ENCODE assay signal across 10 mouse cellular contexts in genomic region chr11:87751491-87751966, GRCm38 (mm10). TPM values are rescaled to one million over a fixed set of nuclear protein-coding genes. Genes with fewer than 3 reads are reported as not detected.
DNase-seq lines count a peak whose midpoint lies in the region; ATAC-seq lines count a peak whose summit lies in the region.
"Had no signal": no experiment of that assay in that cellular context is flagged by ENCODE, and none has a peak within 500 bp of the region (broad histone marks: within the 10 kb centered on the region; RNA-seq: fewer than 3 reads in every experiment).

No protein-coding gene starts in this region.

- H3K4me1 ChIP-seq in limb, embryonic 15.5 days = peaks cover 7% of the 10 kb centered on the region; the same call in 1 of the 2 replicates
- H3K4me1 ChIP-seq: neural tube, embryonic 13.5 days had no signal

- H3K36me3 ChIP-seq in limb, embryonic 15.5 days = no peaks in the 10 kb centered on the region
- H3K36me3 ChIP-seq: neural tube, embryonic 13.5 days had no signal

- no peaks in the 10 kb centered on the region for H3K9me3 ChIP-seq in limb, embryonic 15.5 days
- H3K9me3 ChIP-seq: neural tube, embryonic 13.5 days had no signal

- ATAC-seq in limb, embryonic 15.5 days (ENCODE audit: insufficient number of reproducible peaks, low FRiP score, low TSS enrichment, low read depth) = no peak
- ATAC-seq: forebrain, embryonic 16.5 days had no signal

- H3K4me2 ChIP-seq in limb, embryonic 15.5 days = no peak overlapping the region
- H3K4me2 ChIP-seq: neural tube, embryonic 13.5 days had no signal

- WGBS in limb, embryonic 15.5 days = 62% methylated on average over 4 of the region's 4 CpGs

- intact Hi-C loops in left cerebral cortex, postnatal 14 days (cut with DNase I) = no loop called here

- 0 out of 2 replicates have a peak overlapping the region, but pooled peaks have one; percentile 2 for H3K27ac ChIP-seq in limb, embryonic 15.5 days
- H3K27ac ChIP-seq: neural tube, embryonic 13.5 days had no signal

- H3K9ac ChIP-seq in limb, embryonic 15.5 days = no peak overlapping the region
- H3K9ac ChIP-seq: neural tube, embryonic 13.5 days had no signal

- no peak overlapping the region for H3K4me3 ChIP-seq in limb, embryonic 15.5 days
- H3K4me3 ChIP-seq: neural tube, embryonic 13.5 days had no signal

- 0 out of 2 replicates have a peak, but pooled peaks cover 3% of the 10 kb centered on the region for H3K27me3 ChIP-seq in limb, embryonic 15.5 days
- H3K27me3 ChIP-seq: neural tube, embryonic 13.5 days had no signal

- DNase-seq in A20 (ENCODE audit: low read depth, low spot score) = peak; percentile 91
- peak; percentile 77 to 82 for DNase-seq in CD8-positive naive resting alpha-beta T cell, adult 2 months (ENCODE audit: low read depth in 2 of 2, low spot score in 2 of 2)
- DNase-seq in natural killer cell, adult 2 months (ENCODE audit: low spot score in 2 of 2) = peak; percentile 86 to 92
- DNase-seq in frontal cortex, postnatal 10 days (ENCODE audit: low spot score in 2 of 2) = no peak
- DNase-seq in cerebellum, postnatal 4 days (ENCODE audit: low spot score in 2 of 2) = no peak
- DNase-seq in left cerebral cortex, postnatal 14 days (ENCODE audit: low spot score in 2 of 2) = no peak
- DNase-seq: adrenal gland, postnatal 36 days had no signal

RNA-seq across cellular contexts. Expression of gene Tspoap1, which starts 8.8 kb away (rescaled TPM):
- polyA plus RNA-seq in limb, embryonic 15.5 days (2015; fragmentation: Nextera tagmentation; extraction: Ambion mirVana) = 1.4 and 1.5 TPM in 2 replicates
- 100 to 1,000 TPM; 154 to 162 TPM for total RNA-seq in left cerebral cortex, postnatal 14 days (2021)

RNA-seq across cellular contexts. Expression of gene Supt4a, which starts 14.2 kb away (rescaled TPM):
- 135 and 155 TPM in 2 replicates for polyA plus RNA-seq in limb, embryonic 15.5 days (2015; fragmentation: Nextera tagmentation; extraction: Ambion mirVana)
- total RNA-seq in left cerebral cortex, postnatal 14 days (2021) = 10 to 100 TPM; 60.6 to 67.6 TPM

RNA-seq across cellular contexts. Expression of gene Mpo, which starts 41.9 kb away (rescaled TPM):
- polyA plus RNA-seq in limb, embryonic 15.5 days (2015; fragmentation: Nextera tagmentation; extraction: Ambion mirVana) = 1.1 and 1.5 TPM in 2 replicates
- not detected for total RNA-seq in left cerebral cortex, postnatal 14 days (2021)

Comparison
In these comparisons a context has a peak if more than half of its experiments do, and no peak if none do; other contexts are left out.
1. DNase-seq: peak in A20 (single experiment), CD8-positive naive resting alpha-beta T cell, adult 2 months (2 of 2) and natural killer cell, adult 2 months (2 of 2); none in frontal cortex, postnatal 10 days (0 of 2), cerebellum, postnatal 4 days (0 of 2) and left cerebral cortex, postnatal 14 days (0 of 2).